In the genomic region with DNA sequence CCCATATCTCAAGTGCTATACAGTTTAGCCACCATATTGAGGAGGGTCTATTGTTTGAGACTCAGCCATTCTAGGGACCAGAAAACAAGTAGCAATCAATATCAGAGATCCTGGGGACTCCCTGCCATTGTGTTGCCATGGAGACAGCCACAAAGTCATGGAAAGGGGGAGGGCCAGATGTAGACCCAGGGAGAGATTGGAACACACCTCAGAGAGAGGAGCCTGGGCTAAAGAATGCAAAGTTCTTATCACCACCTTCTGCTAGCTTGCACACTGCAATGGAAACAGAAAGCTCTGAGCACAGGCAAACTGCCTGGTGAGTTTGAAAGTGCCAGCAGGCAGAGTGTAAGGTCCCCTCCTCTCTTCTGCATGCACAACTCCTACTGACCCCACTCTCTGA, we compare ENCODE assay signal across 20 mouse cellular contexts. TPM values are rescaled to one million over a fixed set of nuclear protein-coding genes. Genes with fewer than 3 reads are reported as not detected.
DNase-seq lines count a peak whose midpoint lies in the region; ATAC-seq and TF ChIP-seq lines count a peak whose summit lies in the region.
"Had no signal": no experiment of that assay in that cellular context is flagged by ENCODE, and none has a peak within 500 bp of the region (broad histone marks: within the 10 kb centered on the region; RNA-seq: fewer than 3 reads in every experiment).

No protein-coding gene starts in this region.

- ATAC-seq in heart, embryonic 12.5 days (ENCODE audit: insufficient number of reproducible peaks, low FRiP score) = no peak
- ATAC-seq in midbrain, embryonic 11.5 days (ENCODE audit: low FRiP score) = no peak
- peak; percentile 42 for ATAC-seq in megakaryocyte progenitor cell, adult 5-6 weeks (replicated peaks; ENCODE audit: poor library complexity)
- ATAC-seq: CD4-positive, CD25-positive, alpha-beta regulatory T cell, adult 4 months; forebrain, embryonic 15.5 days had no signal

- H3K36me3 ChIP-seq in heart, embryonic 12.5 days = peaks cover 34% of the 10 kb centered on the region
- H3K36me3 ChIP-seq in midbrain, embryonic 11.5 days (ENCODE audit: control insufficient read depth, insufficient read depth, low read length) = 0 out of 2 replicates have a peak, but pooled peaks cover 2% of the 10 kb centered on the region
- H3K36me3 ChIP-seq in midbrain, embryonic 10.5 days = peaks cover 61% of the 10 kb centered on the region

- peaks cover 6% of the 10 kb centered on the region for H3K4me1 ChIP-seq in heart, embryonic 12.5 days (replicated peaks)
- no peaks in the 10 kb centered on the region for H3K4me1 ChIP-seq in midbrain, embryonic 11.5 days (ENCODE audit: control insufficient read depth, insufficient read depth, low read length)
- H3K4me1 ChIP-seq in midbrain, embryonic 10.5 days = peaks cover 10% of the 10 kb centered on the region
- H3K4me1 ChIP-seq: embryonic facial prominence, embryonic 12.5 days; forebrain, embryonic 15.5 days had no signal

- TF ChIP-seq CTCF in brain, embryonic 14.5 days (IDR thresholded peaks at IDR 0.05; ENCODE audit: borderline replicate concordance, extremely low read depth, insufficient read depth, insufficient read length) = no peak

- no peak overlapping the region for H3K4me3 ChIP-seq in heart, embryonic 12.5 days
- H3K4me3 ChIP-seq in midbrain, embryonic 11.5 days (ENCODE audit: low read depth, low read length) = no peak overlapping the region
- no peak overlapping the region for H3K4me3 ChIP-seq in midbrain, embryonic 10.5 days
- H3K4me3 ChIP-seq: embryonic facial prominence, embryonic 12.5 days; forebrain, embryonic 15.5 days had no signal

- H3K9ac ChIP-seq in heart, embryonic 12.5 days = 0 out of 2 replicates have a peak overlapping the region, but pooled peaks have one; percentile 10
- H3K9ac ChIP-seq in midbrain, embryonic 11.5 days (ENCODE audit: low read length) = no peak overlapping the region
- H3K9ac ChIP-seq: embryonic facial prominence, embryonic 12.5 days; forebrain, embryonic 15.5 days had no signal

- no peak overlapping the region for H3K27ac ChIP-seq in heart, embryonic 12.5 days (ENCODE audit: poor library complexity, severe bottlenecking)
- no peak overlapping the region for H3K27ac ChIP-seq in midbrain, embryonic 11.5 days (ENCODE audit: low read depth, low read length)
- no peak overlapping the region for H3K27ac ChIP-seq in midbrain, embryonic 10.5 days (replicated peaks)
- H3K27ac ChIP-seq: embryonic facial prominence, embryonic 12.5 days; forebrain, embryonic 15.5 days had no signal

- H3K27me3 ChIP-seq in heart, embryonic 12.5 days (replicated peaks) = no peaks in the 10 kb centered on the region
- H3K27me3 ChIP-seq in midbrain, embryonic 11.5 days (ENCODE audit: control insufficient read depth, insufficient read depth, low read length) = no peaks in the 10 kb centered on the region
- no peaks in the 10 kb centered on the region for H3K27me3 ChIP-seq in midbrain, embryonic 10.5 days (ENCODE audit: low read depth, poor library complexity, severe bottlenecking)
- H3K27me3 ChIP-seq: embryonic facial prominence, embryonic 12.5 days; forebrain, embryonic 15.5 days had no signal

- no peak overlapping the region for H3K4me2 ChIP-seq in heart, embryonic 12.5 days
- no peak overlapping the region for H3K4me2 ChIP-seq in midbrain, embryonic 11.5 days
- H3K4me2 ChIP-seq: embryonic facial prominence, embryonic 12.5 days; forebrain, embryonic 15.5 days; heart, embryonic 11.5 days had no signal

- DNase-seq in heart, adult 8-10 months (ENCODE audit: low spot score) = no peak
- DNase-seq in midbrain, embryonic 11.5 days (ENCODE audit: low spot score, missing footprints) = peak; percentile 85
- DNase-seq in midbrain, embryonic 10.5 days (ENCODE audit: low spot score) = no peak
- DNase-seq in brain, embryonic 14.5 days (ENCODE audit: low read depth) = peak; percentile 13
- no peak for DNase-seq in spleen, postnatal 36 days (ENCODE audit: low spot score in 2 of 2)
- DNase-seq: adrenal gland, adult 8-10 months; adrenal gland, postnatal 36 days; B cell, adult 2 months; cerebellum, adult 11 months; cerebellum, adult 8-10 months; cerebellum, postnatal 14 days; gastrocnemius, postnatal 36 days; heart, adult 18-20 months had no signal

- no peak for TF ChIP-seq POLR2A in brain, embryonic 14.5 days (IDR thresholded peaks at IDR 0.05; ENCODE audit: borderline replicate concordance, extremely low read depth, insufficient read depth, insufficient read length, poor library complexity, severe bottlenecking)

- H3K9me3 ChIP-seq in heart, embryonic 12.5 days (replicated peaks) = peaks cover 3% of the 10 kb centered on the region; the same call in 1 of the 2 replicates
- no peaks in the 10 kb centered on the region for H3K9me3 ChIP-seq in midbrain, embryonic 11.5 days (ENCODE audit: control insufficient read depth, low read length)
- H3K9me3 ChIP-seq in midbrain, embryonic 10.5 days (replicated peaks) = 0 out of 2 replicates have a peak, but pooled peaks cover 2% of the 10 kb centered on the region
- H3K9me3 ChIP-seq: embryonic facial prominence, embryonic 12.5 days; forebrain, embryonic 15.5 days; G1E had no signal

RNA-seq across cellular contexts. Expression of a gene that starts 10.7 kb away (rescaled TPM):
- polyA plus RNA-seq in heart, embryonic 12.5 days (2016; fragmentation: Nextera tagmentation; extraction: Ambion mirVana) = 25.4 and 28.9 TPM in 2 replicates
- total RNA-seq in heart, adult 8-10 months (2022) = 10 to 100 TPM; 21.2 to 26.2 (median 24.6) TPM
- polyA plus RNA-seq in midbrain, embryonic 11.5 days (2014; fragmentation: Nextera tagmentation; extraction: Ambion mirVana) = 59.1 and 63.1 TPM in 2 replicates
- 56.1 and 62.9 TPM in 2 replicates for polyA plus RNA-seq in midbrain, embryonic 10.5 days (2016; fragmentation: Nextera tagmentation; extraction: Ambion mirVana)
- polyA plus RNA-seq in brain, embryonic 14.5 days (2012; rRNA removed) = 29.3 and 31.0 TPM in 2 replicates
- 46.2 and 52.9 TPM in 2 replicates for total RNA-seq in megakaryocyte progenitor cell, adult 5-6 weeks (2015)
- total RNA-seq in megakaryocyte progenitor cell, adult 5-6 weeks (2017) = 36.8 and 44.9 TPM in 2 replicates

RNA-seq across cellular contexts. Expression of a gene that starts 39.8 kb away (rescaled TPM):
- 21.6 and 21.8 TPM in 2 replicates for polyA plus RNA-seq in heart, embryonic 12.5 days (2016; fragmentation: Nextera tagmentation; extraction: Ambion mirVana)
- 10 to 100 TPM; 55.0 to 65.7 (median 60.4) TPM for total RNA-seq in heart, adult 8-10 months (2022)
- 60.0 and 63.3 TPM in 2 replicates for polyA plus RNA-seq in midbrain, embryonic 11.5 days (2014; fragmentation: Nextera tagmentation; extraction: Ambion mirVana)
- polyA plus RNA-seq in midbrain, embryonic 10.5 days (2016; fragmentation: Nextera tagmentation; extraction: Ambion mirVana) = 48.9 and 56.6 TPM in 2 replicates
- polyA plus RNA-seq in brain, embryonic 14.5 days (2012; rRNA removed) = 391 and 399 TPM in 2 replicates
- 151 and 162 TPM in 2 replicates for total RNA-seq in megakaryocyte progenitor cell, adult 5-6 weeks (2015)
- 82.5 and 95.8 TPM in 2 replicates for total RNA-seq in megakaryocyte progenitor cell, adult 5-6 weeks (2017)

RNA-seq across cellular contexts. Expression of a gene that starts 47.3 kb away (rescaled TPM):
- 104 and 108 TPM in 2 replicates for polyA plus RNA-seq in heart, embryonic 12.5 days (2016; fragmentation: Nextera tagmentation; extraction: Ambion mirVana)
- total RNA-seq in heart, adult 8-10 months (2022) = 10 to 100 TPM; 46.8 to 51.6 (median 48.3) TPM
- polyA plus RNA-seq in midbrain, embryonic 11.5 days (2014; fragmentation: Nextera tagmentation; extraction: Ambion mirVana) = 150 and 155 TPM in 2 replicates
- 128 and 134 TPM in 2 replicates for polyA plus RNA-seq in midbrain, embryonic 10.5 days (2016; fragmentation: Nextera tagmentation; extraction: Ambion mirVana)
- polyA plus RNA-seq in brain, embryonic 14.5 days (2012; rRNA removed) = 127 and 128 TPM in 2 replicates
- total RNA-seq in megakaryocyte progenitor cell, adult 5-6 weeks (2015) = 52.2 and 57.6 TPM in 2 replicates
- 53.0 and 64.7 TPM in 2 replicates for total RNA-seq in megakaryocyte progenitor cell, adult 5-6 weeks (2017)

RNA-seq across cellular contexts. Expression of a gene that starts 54.7 kb away (rescaled TPM):
- polyA plus RNA-seq in heart, embryonic 12.5 days (2016; fragmentation: Nextera tagmentation; extraction: Ambion mirVana) = 4.4 and 4.5 TPM in 2 replicates
- total RNA-seq in heart, adult 8-10 months (2022) = 1 to 10 TPM; 2.0 to 3.1 (median 2.4) TPM
- polyA plus RNA-seq in midbrain, embryonic 11.5 days (2014; fragmentation: Nextera tagmentation; extraction: Ambion mirVana) = 2.6 and 3.2 TPM in 2 replicates
- polyA plus RNA-seq in midbrain, embryonic 10.5 days (2016; fragmentation: Nextera tagmentation; extraction: Ambion mirVana) = 2.1 and 2.9 TPM in 2 replicates
- 7.7 and 10.9 TPM in 2 replicates for polyA plus RNA-seq in brain, embryonic 14.5 days (2012; rRNA removed)
- 3.4 and 5.1 TPM in 2 replicates for total RNA-seq in megakaryocyte progenitor cell, adult 5-6 weeks (2015)
- total RNA-seq in megakaryocyte progenitor cell, adult 5-6 weeks (2017) = 4.0 and 4.6 TPM in 2 replicates
- polyA plus RNA-seq: G1E had no signal

Comparison
In these comparisons a context has a peak if more than half of its experiments do, and no peak if none do; other contexts are left out.
1. DNase-seq: peak in midbrain, embryonic 11.5 days (single experiment) and brain, embryonic 14.5 days (single experiment); none in heart, adult 8-10 months (single experiment), midbrain, embryonic 10.5 days (single experiment) and spleen, postnatal 36 days (0 of 2).